Mouse (Mus musculus): Measurements from ENCODE around the gene Dnase2a. TPM values are rescaled to one million over a fixed set of nuclear protein-coding genes. Genes with fewer than 3 reads are reported as not detected.

Dnase2a gene
- polyA plus RNA-seq (2015; fragmentation: Nextera tagmentation; extraction: Ambion mirVana), result 8.3 and 8.6 TPM in 2 replicates

GRCm38 (mm10) chr8:84908421-84909161 lies at the start of gene Dnase2a:
Gene Dnase2a, plus strand, starts transcription at chr8:84908560.
- no peaks in the 10 kb centered on the region for H3K9me3 ChIP-seq (replicated peaks)
- ATAC-seq (replicated peaks; ENCODE audit: low FRiP score), result peak; percentile 93
- peak within 1 kb of the TSS; percentile 59 for H3K4me3 ChIP-seq (replicated peaks)
- H3K9ac ChIP-seq, result peak within 1 kb of the TSS; percentile 59
- H3K36me3 ChIP-seq, result no peaks in the 10 kb centered on the region
- WGBS, result under 1% methylated on average over 45 of the region's 45 CpGs
- H3K27me3 ChIP-seq, result peaks cover 45% of the 10 kb centered on the region
- peaks cover 28% of the 10 kb centered on the region for H3K4me1 ChIP-seq
- H3K4me2 ChIP-seq, result peak within 1 kb of the TSS; percentile 91
- H3K27ac ChIP-seq, result peak within 1 kb of the TSS; percentile 54; the same call in 1 of the 2 replicates

- Histone ChIP-seq H3K27ac (no peak within 1 kb of the TSS), H3K4me3 (replicated peaks) (peak within 1 kb of the TSS; percentile 59), H3K36me3 (peaks cover 29% of the 10 kb centered on the region), H3K27me3 (0 out of 2 replicates have a peak, but pooled peaks cover 3% of the 10 kb centered on the region), H3K9me3 (replicated peaks) (no peaks in the 10 kb centered on the region), H3K9ac (peak within 1 kb of the TSS; percentile 59), H3K4me2 (peak within 1 kb of the TSS; percentile 99), H3K4me1 (peaks cover 17% of the 10 kb centered on the region)
- 14% methylated on average over 46 of the region's 46 CpGs for WGBS
- peak; percentile 66 for ATAC-seq (replicated peaks; ENCODE audit: low FRiP score)
Measured at GRCm38 (mm10) chr8:84871376-84872308, 36.7 kb upstream of the Dnase2a start, which contains the start of gene Syce2. Gene Syce2, plus strand, starts transcription at chr8:84872111.

- H3K27me3 ChIP-seq, result 0 out of 2 replicates have a peak, but pooled peaks cover 3% of the 10 kb centered on the region
- peak overlapping the region; percentile 99 for H3K4me2 ChIP-seq
- H3K4me1 ChIP-seq, result peaks cover 17% of the 10 kb centered on the region
- H3K9me3 ChIP-seq (replicated peaks), result no peaks in the 10 kb centered on the region
- peaks cover 21% of the 10 kb centered on the region for H3K36me3 ChIP-seq
- 2% methylated on average over 53 of the region's 54 CpGs for WGBS
- peak; percentile 61 for ATAC-seq (replicated peaks; ENCODE audit: low FRiP score)
- H3K9ac ChIP-seq, result peak overlapping the region; percentile 59
- peak overlapping the region; percentile 59 for H3K4me3 ChIP-seq (replicated peaks)
- H3K27ac ChIP-seq, result no peak overlapping the region
Measured at GRCm38 (mm10) chr8:84872309-84872965, 35.9 kb upstream of the Dnase2a start.

GRCm38 (mm10) chr8:84873016-84873415 lies 35.3 kb upstream of the Dnase2a start:
- 0 out of 2 replicates have a peak, but pooled peaks cover 3% of the 10 kb centered on the region for H3K27me3 ChIP-seq
- no peak for ATAC-seq (replicated peaks; ENCODE audit: low FRiP score)
- peak overlapping the region; percentile 99 for H3K4me2 ChIP-seq
- H3K9ac ChIP-seq, result no peak overlapping the region
- 65% methylated on average over 4 of the region's 4 CpGs for WGBS
- peak overlapping the region; percentile 59 for H3K4me3 ChIP-seq (replicated peaks)
- H3K36me3 ChIP-seq, result peaks cover 15% of the 10 kb centered on the region
- H3K27ac ChIP-seq, result no peak overlapping the region
- peaks cover 17% of the 10 kb centered on the region for H3K4me1 ChIP-seq
- no peaks in the 10 kb centered on the region for H3K9me3 ChIP-seq (replicated peaks)

GRCm38 (mm10) chr8:84874339-84874738 lies 34.0 kb upstream of the Dnase2a start:
- Histone ChIP-seq H3K4me3 (replicated peaks) (no peak overlapping the region), H3K27me3 (0 out of 2 replicates have a peak, but pooled peaks cover 3% of the 10 kb centered on the region), H3K36me3 (peaks cover 3% of the 10 kb centered on the region; the same call in 1 of the 2 replicates), H3K27ac (no peak overlapping the region), H3K9ac (no peak overlapping the region), H3K9me3 (replicated peaks) (no peaks in the 10 kb centered on the region), H3K4me1 (peaks cover 17% of the 10 kb centered on the region), H3K4me2 (no peak overlapping the region)
- ATAC-seq (replicated peaks; ENCODE audit: low FRiP score), result no peak
- WGBS, result 90% methylated on average over 3 of the region's 3 CpGs

GRCm38 (mm10) chr8:84877297-84878035 lies 30.9 kb upstream of the Dnase2a start:
- H3K36me3 ChIP-seq, result no peaks in the 10 kb centered on the region
- ATAC-seq (replicated peaks; ENCODE audit: low FRiP score), result no peak
- no peak overlapping the region for H3K4me2 ChIP-seq
- peaks cover 7% of the 10 kb centered on the region for H3K4me1 ChIP-seq
- 94% methylated on average over 3 of the region's 3 CpGs for WGBS
- H3K27ac ChIP-seq, result no peak overlapping the region
- no peak overlapping the region for H3K9ac ChIP-seq
- 0 out of 2 replicates have a peak, but pooled peaks cover 3% of the 10 kb centered on the region for H3K27me3 ChIP-seq
- no peak overlapping the region for H3K4me3 ChIP-seq (replicated peaks)
- H3K9me3 ChIP-seq (replicated peaks), result no peaks in the 10 kb centered on the region

- Histone ChIP-seq H3K27me3 (no peaks in the 10 kb centered on the region), H3K9ac (no peak overlapping the region), H3K9me3 (replicated peaks) (no peaks in the 10 kb centered on the region), H3K36me3 (0 out of 2 replicates have a peak, but pooled peaks cover 5% of the 10 kb centered on the region), H3K4me2 (no peak overlapping the region), H3K27ac (no peak overlapping the region), H3K4me1 (no peaks in the 10 kb centered on the region), H3K4me3 (replicated peaks) (no peak overlapping the region)
- WGBS, result 89% methylated on average over 1 of the region's 1 CpGs
- no peak for ATAC-seq (replicated peaks; ENCODE audit: low FRiP score)
Measured at GRCm38 (mm10) chr8:84878915-84879314, 29.4 kb upstream of the Dnase2a start.

GRCm38 (mm10) chr8:84884728-84885127 lies 23.6 kb upstream of the Dnase2a start:
- Histone ChIP-seq H3K4me3 (replicated peaks) (no peak overlapping the region), H3K9ac (no peak overlapping the region), H3K4me1 (no peaks in the 10 kb centered on the region), H3K9me3 (replicated peaks) (no peaks in the 10 kb centered on the region), H3K36me3 (peaks cover 53% of the 10 kb centered on the region), H3K4me2 (no peak overlapping the region), H3K27me3 (no peaks in the 10 kb centered on the region), H3K27ac (no peak overlapping the region)
- no peak for ATAC-seq (replicated peaks; ENCODE audit: low FRiP score)
- 89% methylated on average over 4 of the region's 4 CpGs for WGBS

- H3K9me3 ChIP-seq (replicated peaks), result no peaks in the 10 kb centered on the region
- H3K4me1 ChIP-seq, result peaks cover 9% of the 10 kb centered on the region
- peaks cover 71% of the 10 kb centered on the region for H3K36me3 ChIP-seq
- no peak overlapping the region for H3K9ac ChIP-seq
- no peak overlapping the region for H3K4me3 ChIP-seq (replicated peaks)
- H3K4me2 ChIP-seq, result no peak overlapping the region
- ATAC-seq (replicated peaks; ENCODE audit: low FRiP score), result no peak
- H3K27ac ChIP-seq, result no peak overlapping the region
- WGBS, result 94% methylated on average over 3 of the region's 3 CpGs
- H3K27me3 ChIP-seq, result no peaks in the 10 kb centered on the region
Measured at GRCm38 (mm10) chr8:84888280-84888679, 20.1 kb upstream of the Dnase2a start.

GRCm38 (mm10) chr8:84889141-84889540 lies 19.2 kb upstream of the Dnase2a start:
- no peak overlapping the region for H3K9ac ChIP-seq
- no peaks in the 10 kb centered on the region for H3K27me3 ChIP-seq
- H3K4me2 ChIP-seq, result no peak overlapping the region
- H3K4me1 ChIP-seq, result peaks cover 12% of the 10 kb centered on the region
- no peak overlapping the region for H3K27ac ChIP-seq
- H3K36me3 ChIP-seq, result peaks cover 66% of the 10 kb centered on the region
- no peak for ATAC-seq (replicated peaks; ENCODE audit: low FRiP score)
- H3K9me3 ChIP-seq (replicated peaks), result no peaks in the 10 kb centered on the region
- no peak overlapping the region for H3K4me3 ChIP-seq (replicated peaks)
- WGBS, result 88% methylated on average over 1 of the region's 1 CpGs
